Mouse (Mus musculus) forebrain, embryonic 16.5 days (tissue): ENCODE data around the gene Slc12a4. TPM values are rescaled to one million over a fixed set of nuclear protein-coding genes. Genes with fewer than 3 reads are reported as not detected.
"Not testable (repeated sequence)": the region's sequence is repeated elsewhere in the genome, so short reads cannot be mapped to it uniquely, and the experiment has no call there.

ENCODE experiments used
- ATAC-seq: fragments of 200-750 bp; cut with Nextera tagmentation; 2 replicates; pipeline ENCODE4 v1.8.0; 2017; ENCODE audit warnings: mild to moderate bottlenecking, moderate library complexity
- H3K27ac ChIP-seq: fragments of 300-500 bp; sonication (generic); 2 replicates; pipeline ENCODE4 v1.5.1; 2014; ENCODE audit warnings: low read length, control low read depth
- H3K27me3 ChIP-seq: fragments of 300-500 bp; sonication (generic); replicated peaks from 2 replicates; pipeline ENCODE4 v1.6.1; 2014; ENCODE audit warnings: low read length; ENCODE audit not compliant: control insufficient read depth, insufficient read depth
- H3K36me3 ChIP-seq: fragments of 300-500 bp; sonication (generic); 2 replicates; pipeline ENCODE4 v1.6.1; 2014; ENCODE audit not compliant: control insufficient read depth, insufficient read depth
- H3K4me1 ChIP-seq: fragments of 300-500 bp; sonication (generic); replicated peaks from 2 replicates; pipeline ENCODE4 v1.6.1; 2014; ENCODE audit warnings: low read length; ENCODE audit not compliant: control insufficient read depth, insufficient read depth
- H3K4me2 ChIP-seq: fragments of 300-500 bp; sonication (generic); 2 replicates; pipeline ENCODE4 v1.6.1; 2014; ENCODE audit warnings: mild to moderate bottlenecking, low read length, control low read depth
- H3K4me3 ChIP-seq: fragments of 300-500 bp; sonication (generic); replicated peaks from 2 replicates; pipeline ENCODE4 v1.5.1; 2014; ENCODE audit warnings: mild to moderate bottlenecking, low read length, control low read depth
- H3K9ac ChIP-seq: fragments of 300-500 bp; sonication (generic); replicated peaks from 2 replicates; pipeline ENCODE4 v1.6.1; 2014; ENCODE audit warnings: low read depth, low read length, control low read depth
- H3K9me3 ChIP-seq: fragments of 300-500 bp; sonication (generic); 2 replicates; pipeline ENCODE4 v1.6.1; 2016; ENCODE audit warnings: low read length; ENCODE audit not compliant: control insufficient read depth
- WGBS: fragments of 180-500 bp; shearing (Covaris S2); extraction: QIAGEN DNeasy Blood & Tissue Kit; methylation state at CpG from one replicate; pipeline ENCODE4 v1.1.7; 2014; 5-methylcytosine and 5-hydroxymethylcytosine counted together
- polyA plus RNA-seq: library from polyadenylated mRNA; unstranded; fragments of >200 nt; fragmentation: Nextera tagmentation; extraction: Ambion mirVana; gene quantifications from 2 replicates; pipeline ENCODE4 v1.2.1, GENCODE M21; 2015

Gene Slc12a4
- polyA plus RNA-seq: 12.5 and 13.9 TPM in 2 replicates

GRCm38 (mm10) chr8:105965905-105966341 lies at the start of gene Slc12a4:
Gene Slc12a4 (minus strand): TSS chr8:105966097.
- ATAC-seq: peak; percentile 87
- H3K4me2 ChIP-seq: peak within 1 kb of the TSS; percentile 67
- H3K27ac ChIP-seq: no peak within 1 kb of the TSS
- H3K4me3 ChIP-seq: peak within 1 kb of the TSS; percentile 59
- no peaks in the 10 kb centered on the region for H3K9me3 ChIP-seq
- no peaks in the 10 kb centered on the region for H3K4me1 ChIP-seq
- WGBS: under 1% methylated on average over 46 of the region's 47 CpGs
- H3K36me3 ChIP-seq: no peaks in the 10 kb centered on the region
- H3K9ac ChIP-seq: peak within 1 kb of the TSS; percentile 70
- peaks cover 15% of the 10 kb centered on the region for H3K27me3 ChIP-seq

DNA sequence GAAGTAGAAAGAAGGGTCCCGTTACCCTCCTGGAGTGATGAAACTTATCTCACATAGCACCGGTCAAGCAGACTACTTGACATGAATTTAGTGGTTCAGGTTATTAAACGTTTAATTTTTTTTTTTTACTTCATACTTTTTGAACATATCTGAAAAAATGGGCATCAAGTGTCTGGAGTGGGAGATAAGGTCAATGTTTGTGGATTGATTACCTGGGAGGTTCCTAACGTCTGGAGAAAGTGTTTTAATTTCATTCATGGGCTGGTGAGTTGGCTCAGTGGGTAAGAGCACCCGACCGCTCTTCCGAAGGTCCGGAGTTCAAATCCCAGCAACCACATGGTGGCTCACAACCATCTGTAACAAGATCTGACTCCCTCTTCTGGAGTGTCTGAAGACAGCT lies 46.3 kb upstream of the Slc12a4 start:
- not testable (repeated sequence) for ATAC-seq, H3K9ac ChIP-seq, H3K36me3 ChIP-seq, H3K9me3 ChIP-seq, H3K4me3 ChIP-seq, H3K27me3 ChIP-seq, H3K27ac ChIP-seq
- peak overlapping the region; percentile 86 for H3K4me2 ChIP-seq
- WGBS: 87% methylated on average over 8 of the region's 8 CpGs
- peaks cover 15% of the 10 kb centered on the region for H3K4me1 ChIP-seq

GRCm38 (mm10) chr8:106011643-106011986 lies 45.7 kb upstream of the Slc12a4 start, which contains the start of gene Ddx28:
Gene Ddx28 (minus strand): TSS chr8:106011882.
- WGBS: 2% methylated on average over 6 of the region's 6 CpGs
- H3K9ac ChIP-seq: peak within 1 kb of the TSS; percentile 89
- peak within 1 kb of the TSS; percentile 95 for H3K4me3 ChIP-seq
- peaks cover 3% of the 10 kb centered on the region; the same call in 1 of the 2 replicates for H3K36me3 ChIP-seq
- peaks cover 15% of the 10 kb centered on the region for H3K4me1 ChIP-seq
- H3K27me3 ChIP-seq: no peaks in the 10 kb centered on the region
- peak; percentile 16; the same call in 1 of the 2 replicates for ATAC-seq
- peak within 1 kb of the TSS; percentile 86 for H3K4me2 ChIP-seq
- no peaks in the 10 kb centered on the region for H3K9me3 ChIP-seq
- H3K27ac ChIP-seq: peak within 1 kb of the TSS; percentile 76

- peak overlapping the region; percentile 95 for H3K4me3 ChIP-seq
- under 1% methylated on average over 74 of the region's 74 CpGs for WGBS
- H3K9ac ChIP-seq: peak overlapping the region; percentile 89
- H3K9me3 ChIP-seq: no peaks in the 10 kb centered on the region
- H3K27ac ChIP-seq: peak overlapping the region; percentile 76
- no peaks in the 10 kb centered on the region for H3K27me3 ChIP-seq
- ATAC-seq: peak; percentile 98
- peaks cover 1% of the 10 kb centered on the region; the same call in 1 of the 2 replicates for H3K36me3 ChIP-seq
- H3K4me2 ChIP-seq: peak overlapping the region; percentile 86
- H3K4me1 ChIP-seq: peaks cover 15% of the 10 kb centered on the region
These were observed 45.1 kb upstream of the Slc12a4 start for GRCm38 (mm10) chr8:106010748-106011642.

- H3K9me3 ChIP-seq, H3K27ac ChIP-seq, H3K36me3 ChIP-seq, H3K4me3 ChIP-seq, H3K9ac ChIP-seq, H3K4me2 ChIP-seq, H3K27me3 ChIP-seq, ATAC-seq: not testable (repeated sequence)
- peaks cover 15% of the 10 kb centered on the region for H3K4me1 ChIP-seq
- 67% methylated on average over 3 of the region's 3 CpGs for WGBS
These were observed 42.0 kb upstream of the Slc12a4 start for GRCm38 (mm10) chr8:106007891-106008290.

DNA sequence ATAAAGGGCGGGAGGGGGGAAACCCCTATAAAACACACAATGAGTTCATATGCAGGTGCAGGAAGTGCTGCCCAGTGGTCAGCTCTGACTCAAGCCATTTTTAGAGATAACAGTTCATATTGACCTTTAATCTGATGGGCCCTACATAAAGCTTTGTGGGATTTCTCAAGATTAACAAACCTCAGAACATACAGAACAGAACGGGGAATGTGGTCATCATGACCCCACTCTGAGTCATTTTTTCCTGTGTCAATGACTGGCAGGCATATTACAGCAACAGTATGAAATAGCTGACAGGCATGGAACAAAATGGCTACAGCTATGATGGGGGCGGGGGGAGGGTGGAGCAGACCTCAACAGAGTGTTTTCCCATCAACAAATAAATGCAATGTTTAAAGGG lies 41.2 kb upstream of the Slc12a4 start:
- H3K9me3 ChIP-seq: no peaks in the 10 kb centered on the region
- 81% methylated on average over 3 of the region's 3 CpGs for WGBS
- ATAC-seq: no peak
- no peak overlapping the region for H3K9ac ChIP-seq
- H3K36me3 ChIP-seq: no peaks in the 10 kb centered on the region
- no peak overlapping the region for H3K4me2 ChIP-seq
- no peak overlapping the region for H3K4me3 ChIP-seq
- no peak overlapping the region for H3K27ac ChIP-seq
- peaks cover 15% of the 10 kb centered on the region for H3K4me1 ChIP-seq
- no peaks in the 10 kb centered on the region for H3K27me3 ChIP-seq

DNA sequence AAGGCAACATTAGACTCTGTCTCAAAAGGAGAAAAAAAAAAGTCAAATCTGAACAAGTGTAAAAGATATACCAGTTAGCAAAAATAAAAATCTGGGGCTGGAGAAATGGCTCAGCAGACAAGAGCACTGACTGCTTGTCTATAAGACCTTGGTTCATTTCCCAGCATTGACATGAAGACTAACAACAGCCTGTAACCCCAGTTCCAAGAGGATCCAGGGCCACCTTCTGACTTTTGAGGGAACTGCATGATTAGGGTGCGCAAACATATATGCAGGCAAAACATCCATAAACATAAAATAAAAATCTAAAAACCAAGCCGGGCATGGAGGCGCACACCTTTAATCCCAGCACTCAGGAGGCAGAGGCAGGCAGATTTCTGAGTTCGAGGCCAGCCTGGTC lies 40.5 kb upstream of the Slc12a4 start:
- no peaks in the 10 kb centered on the region for H3K36me3 ChIP-seq
- H3K9ac ChIP-seq: no peak overlapping the region
- WGBS: 90% methylated on average over 4 of the region's 4 CpGs
- no peak for ATAC-seq
- no peak overlapping the region for H3K4me3 ChIP-seq
- no peak overlapping the region for H3K27ac ChIP-seq
- H3K9me3 ChIP-seq: no peaks in the 10 kb centered on the region
- no peak overlapping the region for H3K4me2 ChIP-seq
- H3K4me1 ChIP-seq: peaks cover 10% of the 10 kb centered on the region
- H3K27me3 ChIP-seq: no peaks in the 10 kb centered on the region

DNA sequence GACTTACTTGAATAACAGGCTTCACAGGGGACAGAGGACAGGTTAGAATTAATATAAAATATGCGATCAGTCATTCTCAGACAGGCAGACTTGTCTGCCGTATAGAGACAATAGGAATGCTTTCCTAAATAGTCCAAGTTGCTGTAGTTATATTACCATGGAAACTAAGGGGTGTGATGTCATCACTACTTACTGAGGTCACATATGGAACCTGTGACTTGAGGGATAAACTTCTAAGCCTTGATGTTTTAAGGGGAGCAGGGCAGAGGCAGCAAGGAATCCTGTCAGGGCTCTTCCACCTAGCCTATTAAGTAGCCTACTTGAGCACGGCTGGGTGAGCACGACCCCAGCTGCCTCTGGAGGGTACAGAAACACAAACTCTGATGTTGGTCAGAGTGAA lies 40.0 kb upstream of the Slc12a4 start, which contains the start of gene Dpep2nb:
TSS of gene Dpep2nb (minus strand) at position 101 of the 400 bp plus-strand sequence.
- no peaks in the 10 kb centered on the region for H3K36me3 ChIP-seq

GRCm38 (mm10) chr8:106004538-106005207 lies 38.8 kb upstream of the Slc12a4 start:
- WGBS: 76% methylated on average over 8 of the region's 8 CpGs
- H3K27me3 ChIP-seq: no peaks in the 10 kb centered on the region
- no peak overlapping the region for H3K4me3 ChIP-seq
- no peak overlapping the region for H3K27ac ChIP-seq
- no peak for ATAC-seq
- no peaks in the 10 kb centered on the region for H3K4me1 ChIP-seq
- no peak overlapping the region for H3K9ac ChIP-seq
- no peak overlapping the region for H3K4me2 ChIP-seq
- no peaks in the 10 kb centered on the region for H3K36me3 ChIP-seq
- H3K9me3 ChIP-seq: no peaks in the 10 kb centered on the region

More for the DNA sequence above, 40.0 kb upstream of the Slc12a4 start, which contains the start of gene Dpep2nb:
- Histone ChIP-seq H3K4me1 (peaks cover 10% of the 10 kb centered on the region), H3K27me3 (no peaks in the 10 kb centered on the region), H3K4me2 (no peak within 1 kb of the TSS), H3K9ac (no peak within 1 kb of the TSS), H3K27ac (no peak within 1 kb of the TSS), H3K9me3 (no peaks in the 10 kb centered on the region), H3K4me3 (no peak within 1 kb of the TSS)
- no peak for ATAC-seq
- WGBS: 85% methylated on average over 4 of the region's 4 CpGs
